Mouse (Mus musculus) midbrain, embryonic 10.5 days (tissue): ENCODE data around the gene Gm20388. TPM values are rescaled to one million over a fixed set of nuclear protein-coding genes. Genes with fewer than 3 reads are reported as not detected.
A peak's percentile ranks its signal among the peaks of the same experiment; 100 is the strongest.

Experiments
- DNase-seq: peaks from one replicate; pipeline ENCODE4 v3.0.0-alpha.2; 2017; ENCODE audit warnings: low spot score
- H3K27ac ChIP-seq: fragments of 300-500 bp; sonication (generic); replicated peaks from 2 replicates; pipeline ENCODE4 v1.5.1; 2016; ENCODE audit warnings: mild to moderate bottlenecking
- H3K27me3 ChIP-seq: fragments of 300-500 bp; sonication (generic); 2 replicates; pipeline ENCODE4 v1.6.1; 2016; ENCODE audit warnings: low read depth, mild to moderate bottlenecking; ENCODE audit not compliant: poor library complexity, severe bottlenecking
- H3K36me3 ChIP-seq: fragments of 300-500 bp; sonication (generic); 2 replicates; pipeline ENCODE4 v1.6.1; 2016; ENCODE audit warnings: mild to moderate bottlenecking, moderate library complexity
- H3K4me1 ChIP-seq: fragments of 300-500 bp; sonication (generic); 2 replicates; pipeline ENCODE4 v1.6.1; 2016
- H3K4me3 ChIP-seq: fragments of 300-500 bp; sonication (generic); 2 replicates; pipeline ENCODE4 v1.5.1; 2016; ENCODE audit warnings: mild to moderate bottlenecking, moderate library complexity
- H3K9me3 ChIP-seq: fragments of 300-500 bp; sonication (generic); replicated peaks from 2 replicates; pipeline ENCODE4 v1.6.1; 2016; ENCODE audit warnings: mild to moderate bottlenecking
- WGBS: fragments of 180-500 bp; shearing (Covaris S2); methylation state at CpG from one replicate; pipeline ENCODE4 v1.1.7; 2016; 5-methylcytosine and 5-hydroxymethylcytosine counted together
- polyA plus RNA-seq: library from polyadenylated mRNA; unstranded; fragments of >200 nt; fragmentation: Nextera tagmentation; extraction: Ambion mirVana; gene quantifications from 2 replicates; pipeline ENCODE4 v1.2.1, GENCODE M21; 2016

Gm20388 gene
- polyA plus RNA-seq, 1 experiment from 2014 or later: 7.1 TPM

DNA sequence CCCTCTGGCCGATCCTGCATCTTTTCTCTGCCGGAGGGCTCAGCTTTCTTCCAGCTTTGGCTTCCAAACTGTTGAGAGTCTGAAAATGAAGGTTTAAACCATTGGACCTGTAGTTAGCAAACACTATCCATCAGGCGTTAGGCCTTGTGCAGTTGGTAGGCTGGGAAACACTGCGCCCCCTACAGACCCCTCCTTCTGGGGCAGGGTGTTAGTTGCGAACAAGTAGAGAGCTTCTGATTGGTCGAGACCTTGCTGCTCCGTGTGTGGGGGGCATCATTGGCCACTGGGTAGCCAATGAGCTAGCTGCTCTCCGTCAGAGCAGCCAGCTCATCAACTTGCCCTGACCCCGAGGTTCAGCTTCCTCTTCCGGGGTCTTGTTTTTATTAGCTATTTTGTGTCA, 1263.5 kb downstream of the Gm20388 start:
- H3K27me3 ChIP-seq: no peaks in the 10 kb centered on the region; the same call in 1 of the 2 replicates
- H3K9me3 ChIP-seq: no peaks in the 10 kb centered on the region
- H3K4me1 ChIP-seq: peaks cover 36% of the 10 kb centered on the region
- WGBS: 69% methylated on average over 10 of the region's 10 CpGs
- no peak for DNase-seq
- H3K4me3 ChIP-seq: no peak overlapping the region
- no peak overlapping the region for H3K27ac ChIP-seq
- no peaks in the 10 kb centered on the region for H3K36me3 ChIP-seq

DNA sequence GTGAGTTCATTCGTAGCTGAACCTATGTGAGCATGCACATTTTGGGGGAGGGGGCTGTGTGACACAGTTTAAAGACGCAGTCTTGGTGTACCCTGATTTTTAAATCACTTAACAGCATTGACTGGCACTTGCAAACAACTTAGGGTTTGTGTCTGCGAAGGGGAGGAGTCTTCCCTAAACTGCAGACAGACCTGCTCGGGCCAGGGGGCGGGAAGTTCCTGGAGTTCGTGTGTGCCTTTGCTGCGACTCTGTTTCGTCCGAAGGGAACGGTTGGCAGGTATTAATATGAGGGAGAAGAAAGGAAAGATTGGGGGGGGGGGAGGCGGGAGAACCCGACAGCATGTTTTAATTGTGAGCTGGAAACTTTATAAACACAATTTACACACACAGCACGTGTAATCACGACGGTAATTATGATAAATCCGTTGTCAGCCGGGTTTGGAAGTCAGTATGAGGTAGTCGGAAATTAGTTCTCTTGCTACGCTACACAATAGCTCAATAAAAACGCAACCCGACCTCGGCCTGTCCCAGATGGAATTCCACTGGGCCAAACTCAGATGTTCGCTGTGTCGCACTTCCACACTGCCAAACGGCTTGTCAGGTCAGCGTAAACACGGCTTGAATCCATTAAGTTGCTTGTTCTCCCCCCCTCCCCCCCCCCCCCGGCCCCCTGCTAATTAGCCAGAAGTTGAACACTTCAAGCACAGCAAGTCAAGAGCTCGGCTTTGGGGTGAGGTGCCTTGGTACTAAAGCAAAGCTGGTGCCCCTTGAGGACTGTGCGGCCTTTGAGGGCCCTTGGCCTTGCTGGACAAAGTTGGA, 1264.3 kb downstream of the Gm20388 start:
- no peaks in the 10 kb centered on the region; the same call in 1 of the 2 replicates for H3K27me3 ChIP-seq
- no peak overlapping the region for H3K4me3 ChIP-seq
- no peaks in the 10 kb centered on the region for H3K9me3 ChIP-seq
- H3K4me1 ChIP-seq: peaks cover 34% of the 10 kb centered on the region
- peak overlapping the region; percentile 13; the same call in 1 of the 2 replicates for H3K27ac ChIP-seq
- 74% methylated on average over 30 of the region's 30 CpGs for WGBS
- H3K36me3 ChIP-seq: no peaks in the 10 kb centered on the region
- DNase-seq: no peak

- Histone ChIP-seq H3K27ac (peak overlapping the region; percentile 13), H3K9me3 (no peaks in the 10 kb centered on the region), H3K27me3 (no peaks in the 10 kb centered on the region; the same call in 1 of the 2 replicates), H3K4me3 (no peak overlapping the region), H3K36me3 (no peaks in the 10 kb centered on the region), H3K4me1 (peaks cover 31% of the 10 kb centered on the region)
- DNase-seq: no peak
- WGBS: 74% methylated on average over 8 of the region's 8 CpGs
Measured at GRCm38 (mm10) chr8:121175540-121176090, 1265.0 kb downstream of the Gm20388 start.

DNA sequence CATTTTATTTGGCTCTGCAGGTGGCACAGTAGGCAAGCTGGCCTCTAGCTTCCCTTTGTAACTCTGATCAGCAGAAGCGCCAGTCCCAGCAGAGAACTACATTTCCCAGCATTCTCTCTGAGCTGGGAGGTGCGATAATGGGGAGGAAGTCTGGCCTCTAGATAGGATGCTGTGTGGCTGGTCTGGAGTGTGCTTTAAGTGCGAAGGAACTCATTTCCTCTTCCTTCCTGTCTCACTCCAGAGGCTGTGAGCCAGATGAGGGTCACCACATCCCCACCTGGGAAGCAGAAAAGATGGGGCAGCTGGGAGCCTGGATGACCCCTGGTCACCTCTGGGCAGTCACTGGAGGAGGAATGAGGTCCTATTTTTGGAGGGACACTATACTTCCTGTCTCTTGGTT, 1265.7 kb downstream of the Gm20388 start:
- H3K27ac ChIP-seq: no peak overlapping the region
- 27% methylated on average over 3 of the region's 3 CpGs for WGBS
- no peaks in the 10 kb centered on the region for H3K9me3 ChIP-seq
- no peak for DNase-seq
- no peak overlapping the region for H3K4me3 ChIP-seq
- no peaks in the 10 kb centered on the region; the same call in 1 of the 2 replicates for H3K27me3 ChIP-seq
- H3K4me1 ChIP-seq: peaks cover 29% of the 10 kb centered on the region
- H3K36me3 ChIP-seq: no peaks in the 10 kb centered on the region

GRCm38 (mm10) chr8:121180474-121181284, 1270.0 kb downstream of the Gm20388 start:
- H3K4me3 ChIP-seq: no peak overlapping the region
- H3K27ac ChIP-seq: peak overlapping the region; percentile 13; the same call in 1 of the 2 replicates
- DNase-seq: no peak
- no peaks in the 10 kb centered on the region; the same call in 1 of the 2 replicates for H3K27me3 ChIP-seq
- H3K9me3 ChIP-seq: no peaks in the 10 kb centered on the region
- H3K36me3 ChIP-seq: no peaks in the 10 kb centered on the region
- H3K4me1 ChIP-seq: peaks cover 15% of the 10 kb centered on the region
- 76% methylated on average over 21 of the region's 21 CpGs for WGBS

DNA sequence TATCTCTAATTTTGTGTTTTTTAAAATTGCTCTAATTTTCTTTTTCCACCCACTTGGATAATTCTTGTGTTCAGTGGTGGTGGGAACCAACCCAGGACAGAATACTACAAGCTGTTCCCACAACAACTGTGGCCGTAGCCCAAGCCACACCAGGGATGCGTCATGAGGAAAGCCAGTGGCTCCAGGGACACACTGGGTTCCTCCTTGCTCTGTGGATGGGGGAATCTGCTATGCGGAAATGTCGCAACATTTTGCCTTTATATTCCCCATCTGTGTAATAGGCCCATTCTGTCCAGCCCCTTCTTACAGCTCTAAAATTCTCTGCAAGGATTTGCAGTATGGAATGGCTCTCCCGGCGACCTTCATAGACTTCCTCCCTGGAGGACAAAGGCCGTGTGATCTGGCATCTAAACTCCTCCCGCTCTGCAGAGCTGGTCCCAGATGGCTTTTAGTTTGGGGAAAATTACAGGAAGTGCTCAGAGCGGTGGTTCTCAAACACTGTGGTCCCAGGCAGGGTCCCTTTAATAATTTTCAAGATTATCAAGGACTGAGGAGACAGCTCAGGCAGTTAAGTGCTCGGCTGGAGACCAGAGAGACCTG, 1270.7 kb downstream of the Gm20388 start:
- Histone ChIP-seq H3K27ac (no peak overlapping the region), H3K27me3 (no peaks in the 10 kb centered on the region; the same call in 1 of the 2 replicates), H3K4me1 (peaks cover 10% of the 10 kb centered on the region), H3K4me3 (no peak overlapping the region), H3K9me3 (no peaks in the 10 kb centered on the region), H3K36me3 (no peaks in the 10 kb centered on the region)
- 81% methylated on average over 10 of the region's 10 CpGs for WGBS
- DNase-seq: no peak

- Histone ChIP-seq H3K36me3 (no peaks in the 10 kb centered on the region), H3K9me3 (no peaks in the 10 kb centered on the region), H3K4me3 (no peak overlapping the region), H3K27me3 (peaks cover 4% of the 10 kb centered on the region), H3K27ac (no peak overlapping the region), H3K4me1 (no peaks in the 10 kb centered on the region; the same call in 1 of the 2 replicates)
- WGBS: 85% methylated on average over 15 of the region's 15 CpGs
- DNase-seq: no peak
Measured at GRCm38 (mm10) chr8:121187491-121188364, 1277.1 kb downstream of the Gm20388 start.

- Histone ChIP-seq H3K4me1 (no peaks in the 10 kb centered on the region; the same call in 1 of the 2 replicates), H3K9me3 (no peaks in the 10 kb centered on the region), H3K27me3 (peaks cover 4% of the 10 kb centered on the region), H3K4me3 (no peak overlapping the region), H3K27ac (no peak overlapping the region), H3K36me3 (no peaks in the 10 kb centered on the region)
- DNase-seq: no peak
- WGBS: 82% methylated on average over 9 of the region's 9 CpGs
Measured at GRCm38 (mm10) chr8:121188994-121189393, 1278.4 kb downstream of the Gm20388 start.

- Histone ChIP-seq H3K4me3 (no peak overlapping the region), H3K9me3 (no peaks in the 10 kb centered on the region), H3K27ac (no peak overlapping the region), H3K36me3 (no peaks in the 10 kb centered on the region), H3K27me3 (peaks cover 11% of the 10 kb centered on the region), H3K4me1 (no peaks in the 10 kb centered on the region; the same call in 1 of the 2 replicates)
- 82% methylated on average over 8 of the region's 8 CpGs for WGBS
- DNase-seq: no peak
Measured at GRCm38 (mm10) chr8:121192451-121192850, 1281.8 kb downstream of the Gm20388 start.

GRCm38 (mm10) chr8:121195970-121196369, 1285.3 kb downstream of the Gm20388 start:
- DNase-seq: no peak
- H3K27ac ChIP-seq: no peak overlapping the region
- 80% methylated on average over 7 of the region's 7 CpGs for WGBS
- H3K27me3 ChIP-seq: peaks cover 6% of the 10 kb centered on the region; the same call in 1 of the 2 replicates
- H3K36me3 ChIP-seq: no peaks in the 10 kb centered on the region
- no peaks in the 10 kb centered on the region for H3K9me3 ChIP-seq
- H3K4me1 ChIP-seq: peaks cover 6% of the 10 kb centered on the region
- H3K4me3 ChIP-seq: no peak overlapping the region

GRCm38 (mm10) chr8:121196726-121197668, 1286.4 kb downstream of the Gm20388 start:
- WGBS: 89% methylated on average over 16 of the region's 16 CpGs
- DNase-seq: no peak

More at GRCm38 (mm10) chr8:121196726-121197668, 1286.4 kb downstream of the Gm20388 start:
- Histone ChIP-seq H3K4me3 (no peak overlapping the region), H3K27ac (no peak overlapping the region), H3K36me3 (no peaks in the 10 kb centered on the region), H3K9me3 (no peaks in the 10 kb centered on the region), H3K27me3 (peaks cover 6% of the 10 kb centered on the region; the same call in 1 of the 2 replicates), H3K4me1 (peaks cover 6% of the 10 kb centered on the region)
